Mouse (Mus musculus) erythroblast, embryonic 14.5 days (primary cell): ENCODE data around the gene Exosc10. TPM values are rescaled to one million over a fixed set of nuclear protein-coding genes. Genes with fewer than 3 reads are reported as not detected.

Source experiments
- H3K27me3 ChIP-seq: 2 replicates; pipeline ENCODE4 v1.6.1; 2012; ENCODE audit warnings: inconsistent platforms; ENCODE audit not compliant: control insufficient read depth
- H3K36me3 ChIP-seq: 2 replicates; pipeline ENCODE4 v1.6.1; 2012; ENCODE audit warnings: mild to moderate bottlenecking, inconsistent platforms; ENCODE audit not compliant: control insufficient read depth
- H3K4me1 ChIP-seq: 2 replicates; pipeline ENCODE4 v1.6.1; 2012; ENCODE audit warnings: inconsistent platforms; ENCODE audit not compliant: control insufficient read depth
- H3K4me3 ChIP-seq: replicated peaks from 2 replicates; pipeline ENCODE3; 2012; ENCODE audit warnings: moderate library complexity, mild to moderate bottlenecking, inconsistent platforms
- H3K9me3 ChIP-seq: 2 replicates; pipeline ENCODE4 v1.6.1; 2012; ENCODE audit warnings: low read length, inconsistent platforms, mixed read lengths; ENCODE audit not compliant: control insufficient read depth
- GATA1 ChIP-seq: IDR thresholded peaks from 2 replicates; pipeline ENCODE4 v1.6.1; 2012; ENCODE audit warnings: low read length, inconsistent platforms, mixed read lengths
- TAL1 ChIP-seq: IDR thresholded peaks from 3 replicates; pipeline ENCODE4 v1.6.1; 2012; ENCODE audit warnings: low read length, inconsistent platforms, mixed read lengths
- polyA plus RNA-seq: library from polyadenylated mRNA; stranded (reverse); fragments of >175 nt; gene quantifications from 2 replicates; pipeline ENCODE4 v1.2.3, GENCODE M21; 2012

Gene Exosc10
- polyA plus RNA-seq, 1 experiment: 3.1 TPM

DNA sequence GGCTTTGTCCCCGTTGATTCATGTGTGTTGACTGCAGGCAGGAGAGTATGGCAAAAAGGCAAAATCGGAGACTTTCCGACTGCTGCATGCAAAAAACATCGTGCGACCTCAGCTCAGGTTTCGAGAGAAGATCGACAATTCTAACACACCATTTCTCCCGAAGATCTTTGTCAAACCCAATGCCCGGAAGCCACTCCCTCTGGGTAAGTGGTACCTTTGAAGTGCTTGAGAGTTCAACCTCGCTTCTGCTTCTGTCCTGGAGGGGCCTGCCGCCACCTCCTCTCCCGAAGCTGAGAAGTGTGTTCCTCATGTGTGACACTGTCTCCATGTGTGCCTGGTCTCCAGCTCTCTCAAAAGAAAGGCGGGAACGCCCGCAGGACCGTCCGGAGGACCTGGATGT, 4.4 kb downstream of the Exosc10 start:
- H3K36me3 ChIP-seq: peaks cover 76% of the 10 kb centered on the region
- TF ChIP-seq TAL1 (no peak), GATA1 (no peak)

DNA sequence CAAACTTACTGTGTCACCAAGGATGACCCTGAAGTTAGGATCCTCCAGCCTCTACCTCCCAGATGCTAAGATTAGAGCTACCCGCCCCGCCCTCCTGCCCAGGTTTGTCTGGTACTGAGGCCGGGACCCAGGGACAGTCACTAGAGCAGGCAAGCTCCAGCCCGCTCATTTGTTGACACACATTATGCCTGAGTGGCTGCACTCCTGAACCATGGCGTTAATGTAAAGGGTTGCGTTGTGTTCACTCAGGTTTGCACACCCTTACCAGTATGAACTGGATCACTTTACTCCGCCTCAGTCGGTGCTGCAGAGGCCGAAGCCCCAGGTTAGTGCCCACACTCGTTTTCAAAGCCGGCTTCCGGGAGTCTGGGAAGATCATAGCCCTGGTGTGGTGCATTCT, 5.4 kb downstream of the Exosc10 start:
- no peak overlapping the region for H3K4me3 ChIP-seq
- H3K27me3 ChIP-seq: no peaks in the 10 kb centered on the region
- no peaks in the 10 kb centered on the region for H3K9me3 ChIP-seq
- H3K4me1 ChIP-seq: peaks cover 9% of the 10 kb centered on the region
- TF ChIP-seq TAL1: no peak
- no peak for TF ChIP-seq GATA1
- peaks cover 85% of the 10 kb centered on the region for H3K36me3 ChIP-seq

More for the DNA sequence above, 4.4 kb downstream of the Exosc10 start:
- Histone ChIP-seq H3K4me3 (no peak overlapping the region), H3K27me3 (no peaks in the 10 kb centered on the region), H3K9me3 (no peaks in the 10 kb centered on the region), H3K4me1 (peaks cover 15% of the 10 kb centered on the region)

GRCm38 (mm10) chr4:148570138-148570537, 11.9 kb downstream of the Exosc10 start:
- no peaks in the 10 kb centered on the region for H3K27me3 ChIP-seq
- no peaks in the 10 kb centered on the region for H3K4me1 ChIP-seq
- peaks cover 94% of the 10 kb centered on the region for H3K36me3 ChIP-seq

GRCm38 (mm10) chr4:148570693-148571295, 12.6 kb downstream of the Exosc10 start:
- TF ChIP-seq GATA1: no peak
- TF ChIP-seq TAL1: no peak
- Histone ChIP-seq H3K36me3 (peaks cover 94% of the 10 kb centered on the region), H3K4me1 (no peaks in the 10 kb centered on the region), H3K9me3 (no peaks in the 10 kb centered on the region), H3K27me3 (no peaks in the 10 kb centered on the region), H3K4me3 (no peak overlapping the region)

More at GRCm38 (mm10) chr4:148570138-148570537, 11.9 kb downstream of the Exosc10 start:
- Histone ChIP-seq H3K4me3 (no peak overlapping the region), H3K9me3 (no peaks in the 10 kb centered on the region)
- no peak for TF ChIP-seq GATA1
- TF ChIP-seq TAL1: no peak

DNA sequence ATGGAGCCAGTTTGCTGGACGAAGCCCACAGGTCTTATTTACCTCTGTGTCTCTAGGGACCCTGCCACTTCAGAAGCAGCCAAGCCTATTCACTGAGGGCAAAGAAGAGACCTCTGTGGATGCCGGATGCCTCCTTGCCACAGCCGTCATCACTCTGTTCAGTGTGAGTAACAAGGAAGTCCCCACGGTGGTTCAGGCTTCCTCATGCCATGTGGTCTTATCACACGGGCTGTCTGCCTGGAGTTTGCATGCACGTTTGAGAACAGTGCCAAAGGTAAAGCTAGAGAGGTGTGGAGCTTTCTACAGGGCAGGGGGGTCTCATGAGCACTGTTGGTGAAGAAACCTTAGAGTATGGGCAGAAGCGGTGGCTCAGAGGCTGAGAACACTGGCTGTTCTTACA, 15.0 kb downstream of the Exosc10 start:
- H3K9me3 ChIP-seq: no peaks in the 10 kb centered on the region
- TF ChIP-seq GATA1: no peak
- TF ChIP-seq TAL1: no peak
- H3K4me3 ChIP-seq: no peak overlapping the region
- H3K36me3 ChIP-seq: peaks cover 96% of the 10 kb centered on the region
- no peaks in the 10 kb centered on the region for H3K27me3 ChIP-seq
- no peaks in the 10 kb centered on the region for H3K4me1 ChIP-seq

DNA sequence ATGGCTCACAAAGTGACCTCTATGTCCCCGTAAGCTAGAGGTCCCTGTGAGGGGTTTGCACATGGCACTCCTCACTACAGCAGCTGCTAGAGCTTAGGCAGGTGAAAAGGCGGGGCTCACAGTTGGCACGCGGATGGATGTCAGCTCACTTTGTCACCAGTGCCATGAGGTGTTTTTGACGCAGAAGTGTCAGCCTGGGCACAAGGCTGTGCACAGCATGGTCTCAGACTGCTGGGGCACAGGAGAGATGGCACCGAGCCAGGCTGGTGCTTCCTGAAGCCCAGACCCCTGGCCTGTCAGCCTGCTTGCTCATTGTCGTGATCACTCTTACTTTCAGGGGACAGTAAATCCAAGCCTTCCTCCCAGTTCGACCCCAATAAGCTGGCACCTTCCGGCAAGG, 22.5 kb downstream of the Exosc10 start:
- Histone ChIP-seq H3K36me3 (peaks cover 76% of the 10 kb centered on the region), H3K4me1 (peaks cover 11% of the 10 kb centered on the region), H3K9me3 (no peaks in the 10 kb centered on the region), H3K27me3 (no peaks in the 10 kb centered on the region), H3K4me3 (no peak overlapping the region)
- TF ChIP-seq TAL1 (no peak), GATA1 (no peak)

DNA sequence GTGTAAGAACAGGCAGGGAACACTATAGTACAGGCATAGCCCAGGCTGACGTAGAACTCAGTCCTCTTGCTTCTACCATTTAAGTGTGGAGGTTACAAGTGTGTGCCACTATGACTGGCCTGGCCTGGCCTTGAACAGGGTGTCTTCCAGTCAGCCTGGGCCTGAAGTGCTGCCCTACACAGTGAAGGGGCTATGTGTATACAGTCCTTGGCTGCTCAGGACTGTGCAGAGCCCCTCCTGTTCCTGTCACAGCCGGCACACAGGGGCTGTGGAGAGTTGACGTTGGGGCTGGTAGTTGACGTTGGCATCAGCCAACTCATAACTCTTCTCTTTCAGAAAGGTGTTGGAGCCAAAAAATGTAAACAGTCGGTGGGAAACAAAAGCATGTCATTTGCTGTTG, 23.2 kb downstream of the Exosc10 start:
- TF ChIP-seq TAL1 (no peak), GATA1 (no peak)
- peaks cover 70% of the 10 kb centered on the region for H3K36me3 ChIP-seq

GRCm38 (mm10) chr4:148583257-148583656, 25.0 kb downstream of the Exosc10 start:
- no peak overlapping the region for H3K4me3 ChIP-seq
- no peaks in the 10 kb centered on the region for H3K9me3 ChIP-seq
- H3K4me1 ChIP-seq: peaks cover 14% of the 10 kb centered on the region
- no peaks in the 10 kb centered on the region for H3K27me3 ChIP-seq
- TF ChIP-seq GATA1 (no peak), TAL1 (no peak)
- H3K36me3 ChIP-seq: peaks cover 51% of the 10 kb centered on the region

More for the DNA sequence above, 23.2 kb downstream of the Exosc10 start:
- no peak overlapping the region for H3K4me3 ChIP-seq
- H3K27me3 ChIP-seq: no peaks in the 10 kb centered on the region
- peaks cover 11% of the 10 kb centered on the region for H3K4me1 ChIP-seq
- H3K9me3 ChIP-seq: no peaks in the 10 kb centered on the region

DNA sequence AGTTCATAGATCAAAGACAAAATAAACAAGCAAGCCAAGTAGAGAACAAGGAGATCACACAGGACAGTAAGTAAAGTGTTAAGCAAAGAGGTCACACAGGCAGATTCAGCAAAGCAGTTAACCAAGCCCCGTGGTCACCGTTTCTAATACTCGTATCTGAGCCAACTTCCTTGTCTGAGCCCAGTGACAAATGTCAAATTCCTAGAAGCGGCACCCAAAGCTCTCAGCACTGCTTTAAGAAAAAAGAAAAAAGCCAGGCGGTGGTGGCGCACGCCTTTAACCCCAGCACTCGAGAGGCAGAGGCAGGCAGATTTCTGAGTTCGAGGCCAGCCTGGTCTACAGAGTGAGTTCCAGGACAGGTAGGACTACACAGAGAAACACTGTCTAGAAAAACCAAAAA, 28.4 kb downstream of the Exosc10 start:
- TF ChIP-seq GATA1 (no peak), TAL1 (no peak)
- Histone ChIP-seq H3K36me3 (peaks cover 17% of the 10 kb centered on the region), H3K9me3 (no peaks in the 10 kb centered on the region), H3K4me1 (peaks cover 25% of the 10 kb centered on the region), H3K4me3 (no peak overlapping the region), H3K27me3 (no peaks in the 10 kb centered on the region)

DNA sequence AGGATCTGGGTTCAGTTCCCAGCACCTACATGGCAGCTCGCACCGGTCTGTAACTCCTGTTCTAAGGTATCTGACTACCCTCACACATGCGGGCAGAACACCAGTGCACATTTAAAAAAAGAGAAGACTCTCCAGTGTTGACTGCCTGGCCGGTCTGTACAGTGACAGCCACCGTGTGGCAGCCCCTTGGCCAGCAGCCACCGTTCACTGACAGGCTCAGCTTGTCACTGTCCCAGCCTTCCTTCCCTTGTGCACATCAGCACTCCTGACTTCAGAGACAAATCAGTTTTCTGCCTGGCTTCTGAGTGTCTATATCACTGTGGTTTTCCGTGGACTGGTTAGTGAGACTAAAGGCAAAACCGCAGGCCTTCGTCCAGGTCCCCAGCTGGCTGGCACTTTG, 30.6 kb downstream of the Exosc10 start:
- no peak overlapping the region for H3K4me3 ChIP-seq
- H3K27me3 ChIP-seq: no peaks in the 10 kb centered on the region
- peaks cover 11% of the 10 kb centered on the region for H3K36me3 ChIP-seq
- H3K4me1 ChIP-seq: peaks cover 26% of the 10 kb centered on the region
- no peak for TF ChIP-seq TAL1
- no peak for TF ChIP-seq GATA1
- no peaks in the 10 kb centered on the region for H3K9me3 ChIP-seq
